Mouse (Mus musculus): Measurements from ENCODE around the gene Rsbn1l. TPM values are rescaled to one million over a fixed set of nuclear protein-coding genes. Genes with fewer than 3 reads are reported as not detected.

Gene Rsbn1l
- polyA plus RNA-seq, 1 experiment from 2014 or later = 6.6 TPM

- Histone ChIP-seq H3K4me2 (peak within 1 kb of the TSS; percentile 90), H3K4me3 (peak within 1 kb of the TSS; percentile 91), H3K36me3 (peaks cover 16% of the 10 kb centered on the region), H3K9me3 (replicated peaks) (no peaks in the 10 kb centered on the region), H3K9ac (peak within 1 kb of the TSS; percentile 93), H3K4me1 (peaks cover 57% of the 10 kb centered on the region), H3K27me3 (replicated peaks) (no peaks in the 10 kb centered on the region), H3K27ac (peak within 1 kb of the TSS; percentile 97)
- peak; percentile 98 for ATAC-seq
- 1% methylated on average over 68 of the region's 94 CpGs for WGBS (ENCODE audit: insufficient replicate concordance)
These were observed 74.0 kb downstream of the Rsbn1l start, which contains the start of the genes Phtf2 and Tmem60 for GRCm38 (mm10) chr5:20881915-20882800. Gene Phtf2, minus strand, starts transcription at chr5:20882124. Gene Tmem60, plus strand, starts transcription at chr5:20882191.

- no peaks in the 10 kb centered on the region for H3K9me3 ChIP-seq (replicated peaks)
- peak overlapping the region; percentile 90 for H3K4me2 ChIP-seq
- peak overlapping the region; percentile 97 for H3K27ac ChIP-seq
- WGBS (ENCODE audit: insufficient replicate concordance) = 1% methylated on average over 58 of the region's 64 CpGs
- peak overlapping the region; percentile 91 for H3K4me3 ChIP-seq
- ATAC-seq = no peak; the same call in 1 of the 2 replicates
- H3K9ac ChIP-seq = peak overlapping the region; percentile 93
- H3K27me3 ChIP-seq (replicated peaks) = no peaks in the 10 kb centered on the region
- peaks cover 58% of the 10 kb centered on the region for H3K4me1 ChIP-seq
- H3K36me3 ChIP-seq = peaks cover 11% of the 10 kb centered on the region
These were observed 75.1 kb downstream of the Rsbn1l start for GRCm38 (mm10) chr5:20880797-20881775.

GRCm38 (mm10) chr5:20880386-20880785, 75.8 kb downstream of the Rsbn1l start:
- Histone ChIP-seq H3K27ac (peak overlapping the region; percentile 40; the same call in 1 of the 2 replicates), H3K27me3 (replicated peaks) (no peaks in the 10 kb centered on the region), H3K4me2 (peak overlapping the region; percentile 90), H3K4me3 (peak overlapping the region; percentile 91), H3K9ac (peak overlapping the region; percentile 93), H3K4me1 (peaks cover 57% of the 10 kb centered on the region), H3K9me3 (replicated peaks) (no peaks in the 10 kb centered on the region), H3K36me3 (peaks cover 4% of the 10 kb centered on the region)
- 34% methylated on average over 2 of the region's 2 CpGs for WGBS (ENCODE audit: insufficient replicate concordance)
- ATAC-seq = no peak

GRCm38 (mm10) chr5:20876934-20877426, 79.2 kb downstream of the Rsbn1l start:
- no peak for ATAC-seq
- Histone ChIP-seq H3K27ac (no peak overlapping the region), H3K4me1 (peaks cover 50% of the 10 kb centered on the region), H3K4me2 (no peak overlapping the region), H3K9me3 (replicated peaks) (no peaks in the 10 kb centered on the region), H3K27me3 (replicated peaks) (no peaks in the 10 kb centered on the region), H3K36me3 (no peaks in the 10 kb centered on the region), H3K4me3 (no peak overlapping the region), H3K9ac (no peak overlapping the region)
- WGBS (ENCODE audit: insufficient replicate concordance) = 29% methylated on average over 1 of the region's 1 CpGs

GRCm38 (mm10) chr5:20873146-20873545, 83.1 kb downstream of the Rsbn1l start:
- no peak overlapping the region for H3K9ac ChIP-seq

GRCm38 (mm10) chr5:20865193-20865755, 90.9 kb downstream of the Rsbn1l start:
- Histone ChIP-seq H3K27ac (no peak overlapping the region), H3K4me3 (no peak overlapping the region), H3K9me3 (replicated peaks) (no peaks in the 10 kb centered on the region), H3K27me3 (replicated peaks) (no peaks in the 10 kb centered on the region), H3K36me3 (no peaks in the 10 kb centered on the region), H3K4me2 (no peak overlapping the region), H3K4me1 (peaks cover 12% of the 10 kb centered on the region), H3K9ac (no peak overlapping the region)
- no peak for ATAC-seq
- WGBS (ENCODE audit: insufficient replicate concordance) = 86% methylated on average over 2 of the region's 2 CpGs

More at GRCm38 (mm10) chr5:20873146-20873545, 83.1 kb downstream of the Rsbn1l start:
- H3K4me2 ChIP-seq = no peak overlapping the region
- 85% methylated on average over 1 of the region's 1 CpGs for WGBS (ENCODE audit: insufficient replicate concordance)
- H3K4me1 ChIP-seq = peaks cover 35% of the 10 kb centered on the region
- no peaks in the 10 kb centered on the region for H3K9me3 ChIP-seq (replicated peaks)
- no peak overlapping the region for H3K27ac ChIP-seq
- H3K4me3 ChIP-seq = no peak overlapping the region
- ATAC-seq = no peak
- no peaks in the 10 kb centered on the region for H3K36me3 ChIP-seq
- H3K27me3 ChIP-seq (replicated peaks) = no peaks in the 10 kb centered on the region

GRCm38 (mm10) chr5:20864216-20864969, 91.8 kb downstream of the Rsbn1l start:
- Histone ChIP-seq H3K27ac (0 out of 2 replicates have a peak overlapping the region, but pooled peaks have one; percentile 20), H3K4me1 (peaks cover 7% of the 10 kb centered on the region; the same call in 1 of the 2 replicates), H3K4me3 (no peak overlapping the region), H3K4me2 (no peak overlapping the region), H3K9ac (no peak overlapping the region), H3K27me3 (replicated peaks) (no peaks in the 10 kb centered on the region), H3K36me3 (peaks cover under 1% of the 10 kb centered on the region; the same call in 1 of the 2 replicates), H3K9me3 (replicated peaks) (no peaks in the 10 kb centered on the region)
- no peak for ATAC-seq
- WGBS (ENCODE audit: insufficient replicate concordance) = 60% methylated on average over 4 of the region's 4 CpGs

- H3K4me2 ChIP-seq = no peak overlapping the region
- no peak overlapping the region for H3K27ac ChIP-seq
- no peak overlapping the region for H3K4me3 ChIP-seq
- ATAC-seq = no peak
- no peaks in the 10 kb centered on the region for H3K27me3 ChIP-seq (replicated peaks)
- peaks cover 8% of the 10 kb centered on the region for H3K36me3 ChIP-seq
- peaks cover 5% of the 10 kb centered on the region; the same call in 1 of the 2 replicates for H3K4me1 ChIP-seq
- WGBS (ENCODE audit: insufficient replicate concordance) = 85% methylated on average over 2 of the region's 2 CpGs
- no peak overlapping the region for H3K9ac ChIP-seq
- no peaks in the 10 kb centered on the region for H3K9me3 ChIP-seq (replicated peaks)
These were observed 94.3 kb downstream of the Rsbn1l start for GRCm38 (mm10) chr5:20861901-20862300.

GRCm38 (mm10) chr5:20860565-20860964, 95.6 kb downstream of the Rsbn1l start:
- Histone ChIP-seq H3K4me2 (no peak overlapping the region), H3K9ac (no peak overlapping the region), H3K4me3 (no peak overlapping the region), H3K9me3 (replicated peaks) (no peaks in the 10 kb centered on the region), H3K27ac (no peak overlapping the region), H3K27me3 (replicated peaks) (no peaks in the 10 kb centered on the region), H3K4me1 (peaks cover 5% of the 10 kb centered on the region; the same call in 1 of the 2 replicates), H3K36me3 (peaks cover 8% of the 10 kb centered on the region)
- no peak for ATAC-seq
- WGBS (ENCODE audit: insufficient replicate concordance) = 83% methylated on average over 4 of the region's 4 CpGs

GRCm38 (mm10) chr5:20858404-20858803, 97.8 kb downstream of the Rsbn1l start:
- Histone ChIP-seq H3K4me1 (no peaks in the 10 kb centered on the region), H3K9ac (no peak overlapping the region), H3K36me3 (peaks cover 8% of the 10 kb centered on the region), H3K27ac (no peak overlapping the region), H3K27me3 (replicated peaks) (no peaks in the 10 kb centered on the region), H3K9me3 (replicated peaks) (no peaks in the 10 kb centered on the region), H3K4me2 (no peak overlapping the region), H3K4me3 (no peak overlapping the region)
- ATAC-seq = no peak
- WGBS (ENCODE audit: insufficient replicate concordance) = 79% methylated on average over 2 of the region's 2 CpGs
